Mouse (Mus musculus) cortical plate, adult 2 months (tissue): ENCODE results near the gene Nnat.

Experiments used
- CTCF ChIP-seq: fragments of 200-500 bp; IDR thresholded peaks from 2 replicates; pipeline ENCODE4 v1.5.1; 2011; ENCODE audit warnings: mild to moderate bottlenecking, control low read depth, low read length; ENCODE audit not compliant: insufficient read depth; ENCODE audit errors: extremely low read depth
- POLR2A ChIP-seq: fragments of 200-500 bp; IDR thresholded peaks from 2 replicates; pipeline ENCODE4 v1.6.1; 2011; ENCODE audit warnings: mild to moderate bottlenecking, low read length, control low read depth; ENCODE audit not compliant: insufficient read depth; ENCODE audit errors: extremely low read depth

DNA sequence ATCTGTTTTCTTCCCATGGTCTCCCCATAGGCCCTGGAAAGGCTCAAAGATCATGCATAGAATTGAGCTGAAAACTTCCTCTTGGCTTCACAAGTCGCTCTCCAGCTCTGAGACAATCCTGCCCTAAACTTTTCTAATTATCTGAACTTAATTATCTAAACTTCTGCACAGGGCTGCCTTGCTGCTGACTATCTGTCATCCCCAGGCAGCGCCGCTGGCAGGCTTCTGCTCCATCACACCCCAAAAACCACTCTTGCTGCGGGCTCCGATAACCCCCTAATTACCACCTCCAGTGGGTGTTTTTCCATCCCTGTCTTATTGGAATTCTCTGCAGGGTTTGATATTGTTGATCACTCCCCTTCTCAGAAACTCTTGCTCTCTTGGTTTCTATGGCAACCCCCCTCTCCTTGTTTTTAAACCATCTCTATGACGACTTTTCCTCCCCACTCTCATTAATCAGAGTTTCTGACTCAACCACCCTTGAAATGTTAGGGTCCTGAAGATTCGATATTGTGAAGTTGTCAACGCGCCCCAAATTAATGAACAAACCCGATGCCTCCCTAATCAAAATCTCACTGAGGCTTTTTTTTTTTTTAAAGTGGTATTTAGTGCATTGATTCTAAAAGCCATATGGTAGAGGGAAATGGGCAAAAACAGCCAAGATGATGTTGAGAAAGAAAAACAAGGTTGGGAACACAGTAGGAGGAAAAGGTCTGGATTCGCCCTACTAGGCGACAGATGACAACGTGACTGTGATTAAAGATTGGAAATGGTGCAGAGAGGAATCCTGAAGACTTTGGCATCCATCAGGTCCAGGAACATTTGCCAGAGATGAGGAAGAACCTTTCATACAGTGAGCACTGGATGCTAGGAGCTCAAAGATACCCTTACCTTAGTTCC lies 29.6 kb upstream of the Nnat start:
- no peak for TF ChIP-seq CTCF
- no peak for TF ChIP-seq POLR2A
